Mouse (Mus musculus): ENCODE measurements around the gene Rnaseh2b.

DNA sequence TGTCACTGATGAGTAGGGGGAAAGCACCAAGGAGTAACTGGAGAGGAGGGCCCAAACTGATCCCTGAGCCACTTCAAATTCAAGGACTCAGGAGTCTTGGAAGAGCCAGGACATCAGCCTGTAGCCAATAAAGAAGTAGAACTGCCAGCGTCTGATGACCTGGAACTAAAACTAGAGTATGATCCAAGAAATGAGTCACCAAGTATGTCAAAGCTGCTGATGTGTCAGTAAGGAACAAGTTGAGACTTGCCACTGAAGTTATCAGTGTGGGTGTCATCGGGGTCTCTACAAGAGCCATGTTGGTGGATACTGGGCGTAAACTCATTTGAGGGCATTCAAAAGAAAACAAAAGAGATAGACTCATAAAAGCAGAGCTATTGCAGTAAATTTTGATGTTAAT, 18.8 kb upstream of the Rnaseh2b start:
- no peak for TF ChIP-seq CTCF (conservative IDR thresholded peaks at IDR 0.05; ENCODE audit: low read length)
- no peak for TF ChIP-seq NANOG (IDR thresholded peaks at IDR 0.05; ENCODE audit: borderline replicate concordance, low read length)
- no peak for TF ChIP-seq POU5F1 (IDR thresholded peaks at IDR 0.05; ENCODE audit: borderline replicate concordance, low read length)

Measured in E14TG2a.4 (cell line).